Mouse (Mus musculus): Measurements from ENCODE around the gene Uhrf1bp1.

The Uhrf1bp1 gene

DNA sequence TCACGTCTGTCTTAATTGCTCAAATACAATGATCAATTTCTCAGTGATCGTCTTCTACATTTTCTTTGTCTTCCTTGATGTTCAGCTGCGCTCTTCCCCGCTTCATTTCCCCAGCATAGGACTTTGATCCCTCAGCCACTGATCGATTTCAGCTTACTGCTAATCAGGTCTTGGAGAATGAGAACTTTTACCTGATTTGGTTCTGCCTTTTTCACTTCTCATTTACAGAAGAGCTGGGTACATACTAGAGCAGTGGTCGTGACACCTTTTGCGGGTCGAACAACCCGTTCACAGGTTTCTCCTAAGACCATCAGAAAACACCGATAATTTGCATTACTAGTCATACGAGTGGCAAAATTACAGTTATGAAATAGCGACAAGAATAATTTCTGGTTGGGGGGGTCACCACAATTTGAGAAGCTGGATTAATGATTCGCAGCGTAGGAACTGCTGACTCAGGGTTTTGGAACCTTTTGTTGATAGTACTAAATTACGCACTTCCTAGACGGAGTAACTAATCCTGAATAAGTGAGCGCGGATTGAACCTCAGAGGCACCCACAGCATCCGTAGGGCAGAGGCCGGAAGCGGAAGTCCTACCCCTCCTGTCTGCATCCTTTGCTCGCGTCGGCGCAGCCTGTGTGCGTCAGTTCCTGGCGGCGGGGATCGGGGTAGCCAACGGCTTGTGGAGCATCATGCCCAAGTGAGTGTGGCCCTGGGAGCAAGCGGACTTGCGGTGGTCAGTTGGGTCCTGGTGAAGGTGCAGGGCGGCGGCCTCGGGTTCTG is 16.6 kb upstream of the Uhrf1bp1 start:
- peak; percentile 93 for DNase-seq (ENCODE audit: low spot score)

GRCm38 (mm10) chr17:27848351-27848750 is 7.9 kb upstream of the Uhrf1bp1 start:
- no peak for DNase-seq (ENCODE audit: low spot score)

DNA sequence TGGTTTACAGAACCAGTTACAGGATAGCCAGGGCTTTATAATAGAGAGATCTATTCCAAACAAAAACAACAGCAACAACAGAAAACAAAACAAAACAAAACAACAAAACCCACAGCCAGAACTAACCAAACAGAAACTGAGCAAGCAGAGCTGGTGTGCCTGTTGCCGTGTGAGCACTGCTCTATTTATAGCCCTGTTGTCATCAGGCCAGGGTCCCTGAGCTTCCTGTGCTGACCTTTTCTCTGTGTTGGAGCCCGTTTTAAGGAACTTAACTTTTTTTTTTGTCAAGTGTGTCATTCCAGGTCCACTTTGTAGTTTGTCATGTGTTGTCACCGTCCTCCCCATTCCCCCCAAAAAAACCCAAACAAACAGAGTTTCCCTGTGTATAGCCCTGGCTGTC is 5.2 kb upstream of the Uhrf1bp1 start:
- DNase-seq (ENCODE audit: low spot score), result no peak

GRCm38 (mm10) chr17:27856798-27857648 is 782 bp downstream of the Uhrf1bp1 start:
- peak; percentile 63 for DNase-seq (ENCODE audit: low spot score)

GRCm38 (mm10) chr17:27857649-27858475 is 1.6 kb downstream of the Uhrf1bp1 start:
- DNase-seq (ENCODE audit: low spot score), result no peak

GRCm38 (mm10) chr17:27859131-27859530 is 2.9 kb downstream of the Uhrf1bp1 start:
- no peak for DNase-seq (ENCODE audit: low spot score)

- no peak for DNase-seq (ENCODE audit: low spot score)
These were observed 9.2 kb downstream of the Uhrf1bp1 start for GRCm38 (mm10) chr17:27865461-27865860.

- no peak for DNase-seq (ENCODE audit: low spot score)
These were observed 10.5 kb downstream of the Uhrf1bp1 start for GRCm38 (mm10) chr17:27866737-27867136.

- no peak for DNase-seq (ENCODE audit: low spot score)
These were observed 15.6 kb downstream of the Uhrf1bp1 start for GRCm38 (mm10) chr17:27871851-27872250.

DNA sequence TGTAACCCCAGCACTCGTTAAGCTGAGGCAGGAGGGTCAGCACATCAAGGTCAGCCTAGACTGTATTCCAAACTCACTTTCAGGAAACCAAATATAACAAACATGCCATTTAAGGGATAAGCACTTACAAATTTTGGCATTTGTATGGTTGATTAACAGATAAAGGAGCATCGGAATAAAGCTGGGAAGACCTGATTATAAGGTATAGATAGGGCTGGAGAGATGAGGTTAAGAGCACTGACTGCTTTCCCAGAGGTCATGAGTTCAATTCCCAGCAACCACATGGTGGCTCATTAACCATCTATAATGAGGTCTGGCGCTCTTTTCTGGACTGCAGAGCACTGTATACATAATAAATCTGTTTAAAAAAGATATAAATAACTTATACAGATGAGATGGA is 17.3 kb downstream of the Uhrf1bp1 start:
- DNase-seq (ENCODE audit: low spot score), result no peak

DNA sequence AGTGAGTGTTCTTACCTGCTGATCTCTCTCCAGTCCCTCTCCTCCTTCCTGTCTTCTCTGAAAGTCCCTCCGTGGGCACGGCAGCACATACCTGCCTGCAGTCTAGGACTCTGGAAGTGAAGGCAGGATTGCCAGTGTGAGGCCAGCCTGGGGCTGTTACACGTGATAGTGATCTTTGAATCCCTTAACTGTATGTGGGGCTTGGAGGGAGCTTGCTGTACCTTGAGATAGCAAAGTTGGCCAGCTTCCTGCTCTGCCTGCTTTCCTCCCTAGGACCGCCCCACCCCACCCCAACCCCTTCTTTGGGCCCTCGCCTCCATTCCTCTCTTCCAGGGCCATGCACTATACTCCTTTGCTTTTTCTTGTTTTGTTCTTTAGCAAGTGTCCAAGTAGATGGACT is 18.3 kb downstream of the Uhrf1bp1 start:
- no peak for DNase-seq (ENCODE audit: low spot score)

GRCm38 (mm10) chr17:27881518-27881917 is 25.3 kb downstream of the Uhrf1bp1 start:
- DNase-seq (ENCODE audit: low spot score), result no peak

DNA sequence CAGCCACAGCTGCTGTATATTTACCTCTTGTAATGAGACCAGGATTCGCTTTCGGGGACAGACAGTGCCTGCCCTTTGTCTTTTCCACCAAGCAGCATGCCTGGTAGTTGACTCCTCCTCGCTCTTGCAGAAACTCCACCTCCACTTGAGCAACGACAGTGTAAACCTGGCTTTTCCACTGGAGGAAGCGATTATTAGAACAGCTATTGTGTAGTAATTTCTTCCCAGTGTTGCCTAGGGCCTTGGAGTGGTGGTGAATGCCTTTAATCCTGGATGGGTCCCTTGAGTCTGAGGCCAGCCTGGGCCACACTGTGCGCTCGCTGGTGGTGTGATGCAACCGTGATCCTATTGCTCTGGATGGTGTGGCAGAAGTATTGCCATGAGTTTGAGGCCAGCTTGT is 26.9 kb downstream of the Uhrf1bp1 start:
- no peak for DNase-seq (ENCODE audit: low spot score)

GRCm38 (mm10) chr17:27883994-27884393 is 27.8 kb downstream of the Uhrf1bp1 start:
- DNase-seq (ENCODE audit: low spot score), result no peak

GRCm38 (mm10) chr17:27886499-27887210 is 30.4 kb downstream of the Uhrf1bp1 start:
- no peak for DNase-seq (ENCODE audit: low spot score)

- DNase-seq (ENCODE audit: low spot score), result peak; percentile 92
These were observed 51.4 kb downstream of the Uhrf1bp1 start for GRCm38 (mm10) chr17:27907512-27908205.

DNA sequence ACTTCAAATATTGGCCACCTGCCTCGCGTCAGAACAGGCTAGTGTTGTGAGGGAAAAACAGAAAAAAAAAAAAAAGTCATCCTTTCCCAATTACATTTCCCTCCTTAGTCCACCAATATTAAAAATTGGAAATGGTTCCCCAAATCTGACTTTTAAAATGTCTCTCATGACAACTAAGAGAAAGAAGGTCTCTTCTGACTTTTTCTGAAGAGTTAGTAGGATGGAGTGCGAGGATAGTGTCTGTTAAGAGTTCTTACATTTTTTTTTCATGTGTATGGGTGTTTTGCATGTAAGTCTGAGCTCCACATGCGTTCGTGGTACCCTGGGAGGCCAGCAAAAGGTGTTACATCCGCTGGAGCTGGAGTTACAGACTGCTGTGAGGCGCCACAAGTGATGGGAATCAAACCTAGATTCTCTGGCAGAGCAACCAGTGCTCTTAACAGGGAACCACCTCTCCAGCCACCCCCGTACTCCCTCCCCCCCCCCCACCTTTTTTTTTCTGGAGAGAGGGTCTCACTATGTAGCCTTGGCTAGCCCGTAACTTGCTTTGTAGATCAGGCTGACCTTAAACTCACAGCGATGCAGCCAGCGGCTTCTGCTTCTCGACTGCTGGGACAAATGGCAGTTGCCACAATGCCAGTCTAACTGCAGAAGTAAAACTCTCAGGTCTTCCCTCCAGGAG is 52.1 kb downstream of the Uhrf1bp1 start:
- DNase-seq (ENCODE audit: low spot score), result no peak

- peak; percentile 89 for DNase-seq (ENCODE audit: low spot score)
These were observed 52.8 kb downstream of the Uhrf1bp1 start, which contains the start of gene Anks1 for GRCm38 (mm10) chr17:27908888-27909621. Anks1 (plus strand) TSS chr17:27909306.

GRCm38 (mm10) chr17:27909622-27910500 is 53.6 kb downstream of the Uhrf1bp1 start, which contains the start of gene Taf11:
Taf11 (minus strand) TSS chr17:27909844.
- DNase-seq (ENCODE audit: low spot score), result no peak
